Mouse (Mus musculus) myocyte (in vitro differentiated cells): ENCODE measurements around the gene Pradc1.

Experiments used
- CEBPB ChIP-seq: IDR thresholded peaks from 2 replicates; pipeline ENCODE4 v1.6.1; 2011; ENCODE audit warnings: mild to moderate bottlenecking, moderate library complexity; ENCODE audit not compliant: poor library complexity, insufficient read depth, severe bottlenecking
- E2F4 ChIP-seq: IDR thresholded peaks from one replicate; pipeline ENCODE4 v1.6.1; 2011; ENCODE audit warnings: mild to moderate bottlenecking, control low read depth, moderate library complexity; ENCODE audit not compliant: insufficient read depth
- MAX ChIP-seq: IDR thresholded peaks from one replicate; pipeline ENCODE4 v1.6.1; 2011; ENCODE audit warnings: low read depth, mild to moderate bottlenecking, control low read depth
- MYOD1 ChIP-seq, 3 experiments: IDR thresholded peaks; one replicate each; pipeline ENCODE4 v1.6.1; 2011; ENCODE audit warnings: control low read depth in 2 of 3, low read depth in 2 of 3, mild to moderate bottlenecking in 2 of 3, moderate library complexity in 1 of 3; ENCODE audit not compliant: insufficient read length in 2 of 3, control insufficient read depth in 1 of 3
- MYOG ChIP-seq, 3 experiments: IDR thresholded peaks; one replicate each; pipeline ENCODE4 v1.6.1; 2011; ENCODE audit warnings: control low read depth in 2 of 3, low read depth in 2 of 3, mild to moderate bottlenecking in 2 of 3; ENCODE audit not compliant: insufficient read length in 2 of 3, control insufficient read depth in 1 of 3, insufficient read depth in 1 of 3
- POLR2A ChIP-seq: IDR thresholded peaks from one replicate; pipeline ENCODE4 v1.6.1; 2011; ENCODE audit warnings: low read depth, mild to moderate bottlenecking, control low read depth, moderate library complexity; ENCODE audit not compliant: insufficient read length
- POLR2AphosphoS2 ChIP-seq: IDR thresholded peaks from one replicate; pipeline ENCODE4 v1.6.1; 2011; ENCODE audit warnings: low read depth, control low read depth; ENCODE audit not compliant: insufficient read length
- REST ChIP-seq: IDR thresholded peaks from one replicate; pipeline ENCODE4 v1.6.1; 2011; ENCODE audit warnings: mild to moderate bottlenecking, control low read depth, moderate library complexity; ENCODE audit not compliant: insufficient read depth, insufficient read length
- SRF ChIP-seq: IDR thresholded peaks from one replicate; pipeline ENCODE4 v1.6.1; 2011; ENCODE audit warnings: low read depth; ENCODE audit not compliant: control insufficient read depth, insufficient read length
- TCF12 ChIP-seq: IDR thresholded peaks from one replicate; pipeline ENCODE4 v1.6.1; 2011; ENCODE audit warnings: mild to moderate bottlenecking, control low read depth; ENCODE audit not compliant: poor library complexity, insufficient read depth, severe bottlenecking
- TCF3 ChIP-seq: IDR thresholded peaks from one replicate; pipeline ENCODE4 v1.6.1; 2011; ENCODE audit warnings: low read depth, control low read depth; ENCODE audit not compliant: insufficient read length
- USF1 ChIP-seq: IDR thresholded peaks from one replicate; pipeline ENCODE4 v1.6.1; 2011; ENCODE audit warnings: low read depth, mild to moderate bottlenecking, control low read depth, moderate library complexity

DNA sequence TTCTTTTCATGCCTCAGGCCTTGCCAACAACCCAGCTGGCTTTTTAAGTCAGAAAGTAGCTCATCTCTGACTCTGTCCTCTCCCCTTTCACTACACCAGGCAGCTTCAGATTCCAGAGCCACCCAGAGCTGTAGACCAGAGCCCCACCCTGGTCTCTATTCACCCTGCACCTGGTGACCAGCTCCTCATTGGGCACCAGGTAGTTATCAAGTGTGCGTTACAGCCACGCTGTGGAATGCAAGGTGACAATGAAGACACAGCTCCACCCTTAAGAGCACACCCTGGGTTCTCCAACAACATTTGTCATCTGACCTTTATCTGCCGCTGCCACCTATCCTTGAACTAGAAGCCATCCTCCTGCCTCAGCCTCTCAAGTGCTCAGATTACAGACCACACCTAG is 23.8 kb upstream of the Pradc1 start:
- TF ChIP-seq POLR2A (no peak), POLR2AphosphoS2 (no peak), MYOD1 (IDR thresholded peaks at IDR 0.05; ENCODE audit: control insufficient read depth in 1 of 3, insufficient read length in 2 of 3, low read depth in 2 of 3) (no peak), MAX (no peak), SRF (no peak), E2F4 (no peak), MYOG (IDR thresholded peaks at IDR 0.05; ENCODE audit: control insufficient read depth in 1 of 3, insufficient read depth in 1 of 3, insufficient read length in 2 of 3, low read depth in 2 of 3) (no peak), CEBPB (no peak), USF1 (no peak), REST (no peak), TCF12 (no peak), TCF3 (no peak)
